In genomic region chr11:75092656-75093055, GRCm38 (mm10) we compare ENCODE assay signal across 10 mouse cellular contexts.
DNase-seq lines count a peak whose midpoint lies in the region; ATAC-seq lines count a peak whose summit lies in the region.
"Had no signal": no experiment of that assay in that cellular context is flagged by ENCODE, and none has a peak within 500 bp of the region (broad histone marks: within the 10 kb centered on the region; RNA-seq: fewer than 3 reads in every experiment).

No protein-coding gene starts in this region.

- peaks cover 10% of the 10 kb centered on the region for H3K4me1 ChIP-seq in hindbrain, embryonic 13.5 days (replicated peaks)
- H3K4me1 ChIP-seq in hindbrain, embryonic 11.5 days (replicated peaks; ENCODE audit: control insufficient read depth, insufficient read depth, low read length): no peaks in the 10 kb centered on the region
- H3K4me1 ChIP-seq in lung, embryonic 15.5 days: peaks cover 18% of the 10 kb centered on the region
- H3K4me1 ChIP-seq: liver, embryonic 15.5 days had no signal

- no peak for DNase-seq in hindbrain, embryonic 11.5 days (ENCODE audit: low spot score)
- DNase-seq in brain, adult 2 months (ENCODE audit: low read depth, low spot score): peak; percentile 24
- peak; percentile 68 to 73 for DNase-seq in heart, postnatal 10 days
- DNase-seq in thymus, postnatal 14 days: no peak
- DNase-seq in right cerebral cortex, adult 2 months (ENCODE audit: low spot score in 2 of 2): no peak

- H3K27ac ChIP-seq in hindbrain, embryonic 13.5 days: 0 out of 2 replicates have a peak overlapping the region, but pooled peaks have one; percentile 44
- H3K27ac ChIP-seq in hindbrain, embryonic 11.5 days (ENCODE audit: low read depth, low read length): no peak overlapping the region
- peak overlapping the region; percentile 77 for H3K27ac ChIP-seq in lung, embryonic 15.5 days
- H3K27ac ChIP-seq: liver, embryonic 15.5 days had no signal

- intact Hi-C loops in heart, postnatal 10 days (cut with DNase I): no loop called here

- H3K4me3 ChIP-seq in hindbrain, embryonic 13.5 days: no peak overlapping the region
- no peak overlapping the region for H3K4me3 ChIP-seq in hindbrain, embryonic 11.5 days (ENCODE audit: low read depth, low read length)
- H3K4me3 ChIP-seq in lung, embryonic 15.5 days: no peak overlapping the region
- H3K4me3 ChIP-seq: liver, embryonic 15.5 days had no signal

- H3K9me3 ChIP-seq in hindbrain, embryonic 13.5 days: no peaks in the 10 kb centered on the region
- H3K9me3 ChIP-seq in hindbrain, embryonic 11.5 days (ENCODE audit: control insufficient read depth, low read length): no peaks in the 10 kb centered on the region
- no peaks in the 10 kb centered on the region for H3K9me3 ChIP-seq in lung, embryonic 15.5 days
- H3K9me3 ChIP-seq: G1E; liver, embryonic 15.5 days had no signal

- no peaks in the 10 kb centered on the region for H3K27me3 ChIP-seq in hindbrain, embryonic 13.5 days
- no peaks in the 10 kb centered on the region for H3K27me3 ChIP-seq in hindbrain, embryonic 11.5 days (ENCODE audit: control insufficient read depth, insufficient read depth, low read length)
- H3K27me3 ChIP-seq in lung, embryonic 15.5 days: no peaks in the 10 kb centered on the region
- H3K27me3 ChIP-seq: liver, embryonic 15.5 days had no signal

- 70% methylated on average over 5 of the region's 5 CpGs for WGBS in hindbrain, embryonic 13.5 days
- WGBS in hindbrain, embryonic 11.5 days: 81% methylated on average over 5 of the region's 5 CpGs
- 37% methylated on average over 5 of the region's 5 CpGs for WGBS in lung, embryonic 15.5 days

- no peak overlapping the region for H3K4me2 ChIP-seq in hindbrain, embryonic 13.5 days
- no peak overlapping the region for H3K4me2 ChIP-seq in hindbrain, embryonic 11.5 days (replicated peaks; ENCODE audit: low read depth, low read length)
- H3K4me2 ChIP-seq in lung, embryonic 15.5 days: no peak overlapping the region
- H3K4me2 ChIP-seq: liver, embryonic 15.5 days had no signal

- H3K36me3 ChIP-seq in hindbrain, embryonic 13.5 days: peaks cover 2% of the 10 kb centered on the region
- no peaks in the 10 kb centered on the region for H3K36me3 ChIP-seq in hindbrain, embryonic 11.5 days (ENCODE audit: control insufficient read depth, insufficient read depth, low read length)
- no peaks in the 10 kb centered on the region for H3K36me3 ChIP-seq in lung, embryonic 15.5 days
- H3K36me3 ChIP-seq: liver, embryonic 15.5 days had no signal

- ATAC-seq in hindbrain, embryonic 13.5 days (ENCODE audit: low FRiP score): no peak
- no peak for ATAC-seq in hindbrain, embryonic 11.5 days (ENCODE audit: low FRiP score)
- peak; percentile 90 for ATAC-seq in lung, embryonic 15.5 days (ENCODE audit: borderline replicate concordance, extremely low read depth, low FRiP score, low TSS enrichment)
- ATAC-seq in erythroblast, adult 5-6 weeks (replicated peaks; ENCODE audit: low FRiP score, poor library complexity, severe bottlenecking): no peak

- no peak overlapping the region for H3K9ac ChIP-seq in hindbrain, embryonic 13.5 days
- no peak overlapping the region for H3K9ac ChIP-seq in hindbrain, embryonic 11.5 days (ENCODE audit: low read depth, low read length)
- no peak overlapping the region for H3K9ac ChIP-seq in lung, embryonic 15.5 days
- H3K9ac ChIP-seq: liver, embryonic 15.5 days had no signal

Comparison
In these comparisons a context has a peak if more than half of its experiments do, and no peak if none do; other contexts are left out.
1. DNase-seq: peak in brain, adult 2 months (single experiment) and heart, postnatal 10 days (2 of 2); none in hindbrain, embryonic 11.5 days (single experiment), thymus, postnatal 14 days (single experiment) and right cerebral cortex, adult 2 months (0 of 2).